Mouse (Mus musculus): ENCODE measurements around the gene Igf2bp1. TPM values are rescaled to one million over a fixed set of nuclear protein-coding genes. Genes with fewer than 3 reads are reported as not detected.

The Igf2bp1 gene
- total and polyA plus RNA-seq, 2 experiments, result not detected

DNA sequence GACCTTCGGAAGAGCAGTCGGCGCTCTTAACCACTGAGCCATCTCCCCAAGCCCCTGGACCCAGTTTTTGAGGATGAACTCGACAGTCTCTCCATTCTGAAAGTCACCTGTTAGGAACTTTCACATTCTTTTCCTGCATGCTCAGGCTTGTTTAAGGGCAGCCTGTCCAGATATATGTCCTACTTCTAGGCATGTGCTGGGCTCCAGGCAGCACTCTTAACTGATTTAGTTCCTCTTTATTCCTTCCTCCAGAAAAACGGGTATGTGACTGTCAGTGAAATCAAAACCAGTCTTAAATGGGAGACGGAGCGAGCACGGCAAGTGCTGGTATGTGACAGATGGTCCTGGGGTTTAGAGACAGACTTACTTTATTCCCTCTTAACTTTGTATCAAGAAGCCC, 40.3 kb upstream of the Igf2bp1 start:
- 86% methylated on average over 8 of the region's 8 CpGs for WGBS
- Histone ChIP-seq H3K4me3 (ENCODE audit: insufficient read depth, low read depth, low read length) (no peak overlapping the region), H3K4me1 (ENCODE audit: control insufficient read depth, insufficient read depth, low read length) (no peaks in the 10 kb centered on the region; the same call in 1 of the 2 replicates), H3K9ac (ENCODE audit: low read depth, low read length) (no peak overlapping the region), H3K79me2 (ENCODE audit: control insufficient read depth, insufficient read depth, low read length) (no peaks in the 10 kb centered on the region), H3K27ac (replicated peaks; ENCODE audit: insufficient read depth, low read depth, low read length) (no peak overlapping the region), H3K36me3 (ENCODE audit: control insufficient read depth, insufficient read depth, low read length) (peaks cover 56% of the 10 kb centered on the region), H3K27me3 (ENCODE audit: control insufficient read depth, insufficient read depth, low read length) (no peaks in the 10 kb centered on the region)
- TF ChIP-seq POLR2A (IDR thresholded peaks at IDR 0.05; ENCODE audit: extremely low read depth, insufficient read depth, low read length) (no peak), CTCF (IDR thresholded peaks at IDR 0.05; ENCODE audit: low read depth, low read length) (no peak)
- no peak for DNase-seq (ENCODE audit: extremely low read depth, low read depth, low spot score)

DNA sequence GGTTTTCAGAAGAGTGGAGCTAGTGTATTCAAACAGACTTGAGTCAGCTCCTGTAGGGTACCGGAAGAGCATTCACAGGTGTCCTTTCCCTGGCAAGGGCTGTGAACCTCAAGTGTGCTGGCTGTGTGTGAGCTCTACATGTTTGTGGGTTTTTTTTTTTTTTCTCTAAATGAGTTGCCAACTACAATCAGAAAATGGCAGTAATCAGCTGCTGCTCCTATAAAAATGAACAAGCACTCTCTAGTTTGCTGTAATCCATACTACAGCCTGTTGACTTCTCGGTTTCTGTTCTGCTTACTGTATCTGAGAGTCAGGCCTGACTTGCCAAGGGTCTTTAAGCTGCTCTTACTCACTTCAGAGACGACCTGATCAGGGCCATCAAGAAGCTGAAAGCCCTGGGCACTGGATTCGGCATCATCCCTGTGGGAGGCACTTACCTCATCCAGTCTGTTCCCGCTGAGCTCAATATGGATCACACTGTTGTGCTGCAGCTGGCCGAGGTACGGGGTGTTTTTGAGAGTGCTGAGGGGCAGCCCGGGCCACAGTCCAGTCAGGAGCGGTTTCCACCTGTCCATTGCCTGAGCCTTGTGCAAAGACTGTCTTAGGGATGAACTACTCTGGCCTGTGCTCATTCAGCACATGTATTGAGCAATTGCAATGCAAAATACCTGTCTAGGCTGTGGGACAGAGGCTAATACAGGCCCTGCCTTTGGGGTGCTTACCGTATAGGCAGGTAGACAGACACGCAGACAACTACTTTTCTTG, 39.2 kb upstream of the Igf2bp1 start:
- no peak overlapping the region for H3K4me3 ChIP-seq (ENCODE audit: insufficient read depth, low read depth, low read length)
- no peak overlapping the region for H3K9ac ChIP-seq (ENCODE audit: low read depth, low read length)
- TF ChIP-seq POLR2A (IDR thresholded peaks at IDR 0.05; ENCODE audit: extremely low read depth, insufficient read depth, low read length) (no peak), CTCF (IDR thresholded peaks at IDR 0.05; ENCODE audit: low read depth, low read length) (no peak)
- no peak overlapping the region for H3K27ac ChIP-seq (replicated peaks; ENCODE audit: insufficient read depth, low read depth, low read length)
- DNase-seq (ENCODE audit: extremely low read depth, low read depth, low spot score), result no peak
- no peaks in the 10 kb centered on the region; the same call in 1 of the 2 replicates for H3K4me1 ChIP-seq (ENCODE audit: control insufficient read depth, insufficient read depth, low read length)
- WGBS, result 91% methylated on average over 11 of the region's 11 CpGs
- no peaks in the 10 kb centered on the region for H3K79me2 ChIP-seq (ENCODE audit: control insufficient read depth, insufficient read depth, low read length)
- H3K27me3 ChIP-seq (ENCODE audit: control insufficient read depth, insufficient read depth, low read length), result no peaks in the 10 kb centered on the region
- H3K36me3 ChIP-seq (ENCODE audit: control insufficient read depth, insufficient read depth, low read length), result peaks cover 48% of the 10 kb centered on the region

- DNase-seq (ENCODE audit: extremely low read depth, low read depth, low spot score), result no peak
- H3K79me2 ChIP-seq (ENCODE audit: control insufficient read depth, insufficient read depth, low read length), result peaks cover 3% of the 10 kb centered on the region; the same call in 1 of the 2 replicates
- H3K27me3 ChIP-seq (ENCODE audit: control insufficient read depth, insufficient read depth, low read length), result no peaks in the 10 kb centered on the region
- WGBS, result 39% methylated on average over 1 of the region's 1 CpGs
- H3K27ac ChIP-seq (replicated peaks; ENCODE audit: insufficient read depth, low read depth, low read length), result no peak overlapping the region
- H3K4me1 ChIP-seq (ENCODE audit: control insufficient read depth, insufficient read depth, low read length), result peaks cover 5% of the 10 kb centered on the region
- H3K4me3 ChIP-seq (ENCODE audit: insufficient read depth, low read depth, low read length), result no peak overlapping the region
- TF ChIP-seq POLR2A (IDR thresholded peaks at IDR 0.05; ENCODE audit: extremely low read depth, insufficient read depth, low read length) (no peak), CTCF (IDR thresholded peaks at IDR 0.05; ENCODE audit: low read depth, low read length) (no peak)
- peaks cover 16% of the 10 kb centered on the region for H3K36me3 ChIP-seq (ENCODE audit: control insufficient read depth, insufficient read depth, low read length)
- no peak overlapping the region for H3K9ac ChIP-seq (ENCODE audit: low read depth, low read length)
These were observed 32.8 kb upstream of the Igf2bp1 start for GRCm38 (mm10) chr11:96038560-96038959.

DNA sequence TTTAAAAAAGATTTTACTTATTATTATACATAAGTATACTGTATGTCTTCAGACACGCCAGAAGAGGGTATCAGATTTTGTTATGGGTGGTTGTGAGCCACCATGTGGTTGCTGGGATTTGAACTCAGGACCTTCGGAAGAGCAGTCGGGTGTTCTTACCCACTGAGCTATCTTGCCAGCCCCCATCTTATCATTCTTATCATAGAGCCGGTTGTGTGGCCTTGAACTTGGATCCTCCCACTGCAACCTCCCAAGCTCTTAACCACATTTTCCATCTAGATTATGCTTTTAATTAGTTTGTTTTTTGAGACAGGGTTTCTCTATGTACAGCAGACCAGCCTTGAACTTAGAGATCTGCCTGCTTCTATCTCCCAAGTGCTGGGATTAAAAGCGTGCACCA, 31.8 kb upstream of the Igf2bp1 start:
- Histone ChIP-seq H3K27me3 (ENCODE audit: control insufficient read depth, insufficient read depth, low read length) (no peaks in the 10 kb centered on the region), H3K36me3 (ENCODE audit: control insufficient read depth, insufficient read depth, low read length) (peaks cover 12% of the 10 kb centered on the region), H3K4me3 (ENCODE audit: insufficient read depth, low read depth, low read length) (no peak overlapping the region), H3K9ac (ENCODE audit: low read depth, low read length) (no peak overlapping the region), H3K79me2 (ENCODE audit: control insufficient read depth, insufficient read depth, low read length) (peaks cover 3% of the 10 kb centered on the region; the same call in 1 of the 2 replicates), H3K27ac (replicated peaks; ENCODE audit: insufficient read depth, low read depth, low read length) (no peak overlapping the region), H3K4me1 (ENCODE audit: control insufficient read depth, insufficient read depth, low read length) (peaks cover 5% of the 10 kb centered on the region)
- TF ChIP-seq CTCF (IDR thresholded peaks at IDR 0.05; ENCODE audit: low read depth, low read length) (no peak), POLR2A (IDR thresholded peaks at IDR 0.05; ENCODE audit: extremely low read depth, insufficient read depth, low read length) (no peak)
- 74% methylated on average over 5 of the region's 5 CpGs for WGBS
- DNase-seq (ENCODE audit: extremely low read depth, low read depth, low spot score), result no peak

GRCm38 (mm10) chr11:96035133-96035532, 29.4 kb upstream of the Igf2bp1 start:
- Histone ChIP-seq H3K27ac (replicated peaks; ENCODE audit: insufficient read depth, low read depth, low read length) (no peak overlapping the region), H3K27me3 (ENCODE audit: control insufficient read depth, insufficient read depth, low read length) (no peaks in the 10 kb centered on the region), H3K4me1 (ENCODE audit: control insufficient read depth, insufficient read depth, low read length) (peaks cover 10% of the 10 kb centered on the region), H3K9ac (ENCODE audit: low read depth, low read length) (peak overlapping the region; percentile 70), H3K4me3 (ENCODE audit: insufficient read depth, low read depth, low read length) (peak overlapping the region; percentile 81), H3K79me2 (ENCODE audit: control insufficient read depth, insufficient read depth, low read length) (peaks cover 3% of the 10 kb centered on the region; the same call in 1 of the 2 replicates), H3K36me3 (ENCODE audit: control insufficient read depth, insufficient read depth, low read length) (peaks cover 4% of the 10 kb centered on the region; the same call in 1 of the 2 replicates)
- DNase-seq (ENCODE audit: extremely low read depth, low read depth, low spot score), result peak; percentile 33
- TF ChIP-seq POLR2A (IDR thresholded peaks at IDR 0.05; ENCODE audit: extremely low read depth, insufficient read depth, low read length), result no peak
- TF ChIP-seq CTCF (IDR thresholded peaks at IDR 0.05; ENCODE audit: low read depth, low read length), result no peak
- WGBS, result 4% methylated on average over 6 of the region's 6 CpGs

- Histone ChIP-seq H3K27ac (replicated peaks; ENCODE audit: insufficient read depth, low read depth, low read length) (0 out of 2 replicates have a peak within 1 kb of the TSS, but pooled peaks have one; percentile 10), H3K79me2 (ENCODE audit: control insufficient read depth, insufficient read depth, low read length) (peaks cover 3% of the 10 kb centered on the region; the same call in 1 of the 2 replicates), H3K36me3 (ENCODE audit: control insufficient read depth, insufficient read depth, low read length) (peaks cover 4% of the 10 kb centered on the region; the same call in 1 of the 2 replicates), H3K4me3 (ENCODE audit: insufficient read depth, low read depth, low read length) (peak within 1 kb of the TSS; percentile 81), H3K9ac (ENCODE audit: low read depth, low read length) (peak within 1 kb of the TSS; percentile 71), H3K4me1 (ENCODE audit: control insufficient read depth, insufficient read depth, low read length) (peaks cover 10% of the 10 kb centered on the region), H3K27me3 (ENCODE audit: control insufficient read depth, insufficient read depth, low read length) (no peaks in the 10 kb centered on the region)
- 0 out of 2 replicates have a peak, but pooled peaks have one; percentile 36 for TF ChIP-seq POLR2A (IDR thresholded peaks at IDR 0.05; ENCODE audit: extremely low read depth, insufficient read depth, low read length)
- TF ChIP-seq CTCF (IDR thresholded peaks at IDR 0.05; ENCODE audit: low read depth, low read length), result no peak
- WGBS, result under 1% methylated on average over 29 of the region's 29 CpGs
- peak; percentile 78 for DNase-seq (ENCODE audit: extremely low read depth, low read depth, low spot score)
These were observed 28.9 kb upstream of the Igf2bp1 start, which contains the start of gene Snf8 for GRCm38 (mm10) chr11:96034596-96035052. Snf8 (plus strand) TSS chr11:96034885.

Measured in liver, adult 2 months (tissue).